Mouse (Mus musculus) CH12.LX (cell line): ENCODE data around the gene Cytl1. TPM values are rescaled to one million over a fixed set of nuclear protein-coding genes. Genes with fewer than 3 reads are reported as not detected.

Experiments used
- DNase-seq: peaks from one replicate; pipeline ENCODE4 v3.0.0-alpha.2; 2013; ENCODE audit errors: extremely low read depth
- H3K27ac ChIP-seq: 2 replicates; pipeline ENCODE4 v1.5.1; 2012; ENCODE audit warnings: low read depth, mild to moderate bottlenecking, control low read depth, moderate library complexity; ENCODE audit not compliant: insufficient read depth
- H3K27me3 ChIP-seq: replicated peaks from 2 replicates; pipeline ENCODE3; 2012; ENCODE audit warnings: inconsistent platforms
- H3K36me3 ChIP-seq, 2 experiments: replicated peaks in 1 of 2; 2 replicates each; pipeline versions ENCODE3 to v1.6.1; 2012; ENCODE audit warnings: inconsistent platforms in 1 of 2, low read length in 1 of 2, mild to moderate bottlenecking in 1 of 2, mixed read lengths in 1 of 2, moderate library complexity in 1 of 2; ENCODE audit not compliant: control insufficient read depth in 1 of 2, insufficient read depth in 1 of 2
- H3K4me1 ChIP-seq, 2 experiments: 2 replicates each; pipeline ENCODE4 v1.6.1; 2012; ENCODE audit warnings: inconsistent platforms in 1 of 2, moderate library complexity in 1 of 2; ENCODE audit not compliant: insufficient read depth in 2 of 2, control insufficient read depth in 1 of 2
- H3K4me2 ChIP-seq: 2 replicates; pipeline ENCODE4 v1.6.1; 2012; ENCODE audit warnings: low read depth, mild to moderate bottlenecking, control low read depth; ENCODE audit not compliant: poor library complexity, insufficient read depth, severe bottlenecking
- H3K4me3 ChIP-seq, 3 experiments: fragments of 150-350 bp in 1 of 3; sonication (generic) in 1 of 3; replicated peaks in 1 of 3; 2 replicates each; pipeline versions ENCODE3 to v1.5.1; 2011 to 2012; ENCODE audit warnings: low read depth in 2 of 3, low read length in 2 of 3, mild to moderate bottlenecking in 2 of 3, moderate library complexity in 2 of 3, control low read depth in 1 of 3, improper control_type of control experiment in 1 of 3, inconsistent platforms in 1 of 3, mixed read lengths in 1 of 3; ENCODE audit not compliant: poor library complexity in 1 of 3
- H3K79me2 ChIP-seq: replicated peaks from 2 replicates; pipeline ENCODE4 v1.6.1; 2012; ENCODE audit warnings: mild to moderate bottlenecking, moderate library complexity; ENCODE audit not compliant: control insufficient read depth, poor library complexity, insufficient read depth, severe bottlenecking; ENCODE audit errors: extremely low read depth
- H3K9ac ChIP-seq: 2 replicates; pipeline ENCODE4 v1.6.1; 2012; ENCODE audit warnings: low read depth, mild to moderate bottlenecking, control low read depth, moderate library complexity; ENCODE audit not compliant: insufficient read depth
- H3K9me3 ChIP-seq: replicated peaks from 2 replicates; pipeline ENCODE3; 2012; ENCODE audit warnings: low read length, inconsistent platforms, mixed read lengths
- BHLHE40 ChIP-seq: IDR thresholded peaks from 2 replicates; pipeline ENCODE4 v1.6.1; 2011; ENCODE audit warnings: mild to moderate bottlenecking, low read depth, low read length, improper control_type of control experiment
- CHD1 ChIP-seq: IDR thresholded peaks from 2 replicates; pipeline ENCODE4 v1.6.1; 2012; ENCODE audit warnings: low read depth, low read length, improper control_type of control experiment, inconsistent platforms
- CTCF ChIP-seq, 2 experiments: IDR thresholded peaks in 1 of 2; conservative IDR thresholded peaks in 1 of 2; 2 replicates each; pipeline ENCODE4 v1.5.1; 2011 to 2012; ENCODE audit warnings: low read depth in 2 of 2, low read length in 2 of 2, improper control_type of control experiment in 1 of 2, inconsistent platforms in 1 of 2, mild to moderate bottlenecking in 1 of 2, moderate library complexity in 1 of 2
- E2F4 ChIP-seq: IDR thresholded peaks from 2 replicates; pipeline ENCODE4 v1.6.1; 2011; ENCODE audit warnings: low read depth, low read length, improper control_type of control experiment; ENCODE audit not compliant: insufficient replicate concordance
- ELF1 ChIP-seq: IDR thresholded peaks from 2 replicates; pipeline ENCODE4 v1.6.1; 2014; ENCODE audit warnings: low read depth, mild to moderate bottlenecking, inconsistent platforms, low read length, improper control_type of control experiment
- EP300 ChIP-seq: IDR thresholded peaks from 2 replicates; pipeline ENCODE4 v1.6.1; 2011; ENCODE audit warnings: low read length, improper control_type of control experiment
- ETS1 ChIP-seq: conservative IDR thresholded peaks from 2 replicates; pipeline ENCODE4 v1.6.1; 2012; ENCODE audit warnings: low read depth, mild to moderate bottlenecking, inconsistent platforms, low read length, improper control_type of control experiment, moderate library complexity
- HCFC1 ChIP-seq: IDR thresholded peaks from 2 replicates; pipeline ENCODE4 v1.6.1; 2012; ENCODE audit warnings: low read depth, mild to moderate bottlenecking, inconsistent platforms, low read length, improper control_type of control experiment
- JUN ChIP-seq: IDR thresholded peaks from 2 replicates; pipeline ENCODE4 v1.6.1; 2011; ENCODE audit warnings: low read depth, mild to moderate bottlenecking, low read length, improper control_type of control experiment, moderate library complexity; ENCODE audit not compliant: insufficient read depth
- JUND ChIP-seq: conservative IDR thresholded peaks from 2 replicates; pipeline ENCODE4 v1.6.1; 2011; ENCODE audit warnings: low read depth, low read length, improper control_type of control experiment
- MAFK ChIP-seq: IDR thresholded peaks from 2 replicates; pipeline ENCODE4 v1.6.1; 2011; ENCODE audit warnings: low read length, improper control_type of control experiment; ENCODE audit not compliant: insufficient replicate concordance
- MAX ChIP-seq: IDR thresholded peaks from 2 replicates; pipeline ENCODE4 v1.6.1; 2011; ENCODE audit warnings: low read length, improper control_type of control experiment
- MAZ ChIP-seq: IDR thresholded peaks from 2 replicates; pipeline ENCODE4 v1.6.1; 2012; ENCODE audit warnings: low read depth, mild to moderate bottlenecking, inconsistent platforms, low read length, improper control_type of control experiment, moderate library complexity
- MXI1 ChIP-seq: IDR thresholded peaks from 2 replicates; pipeline ENCODE4 v1.6.1; 2011; ENCODE audit warnings: mild to moderate bottlenecking, low read depth, low read length, improper control_type of control experiment
- NELFE ChIP-seq: IDR thresholded peaks from 2 replicates; pipeline ENCODE4 v1.6.1; 2011; ENCODE audit warnings: low read depth, low read length, improper control_type of control experiment
- NRF1 ChIP-seq: IDR thresholded peaks from 2 replicates; pipeline ENCODE4 v1.6.1; 2014; ENCODE audit warnings: low read depth, mild to moderate bottlenecking, inconsistent platforms, low read length, improper control_type of control experiment, moderate library complexity
- PAX5 ChIP-seq: IDR thresholded peaks from 2 replicates; pipeline ENCODE4 v1.6.1; 2012; ENCODE audit warnings: low read length, inconsistent platforms, mixed read lengths
- POLR2AphosphoS2 ChIP-seq: IDR thresholded peaks from 2 replicates; pipeline ENCODE4 v1.6.1; 2011; ENCODE audit warnings: low read depth, low read length, improper control_type of control experiment
- RAD21 ChIP-seq: IDR thresholded peaks from 2 replicates; pipeline ENCODE4 v1.6.1; 2011; ENCODE audit warnings: low read depth, mild to moderate bottlenecking, low read length, improper control_type of control experiment, moderate library complexity
- RCOR1 ChIP-seq: conservative IDR thresholded peaks from 2 replicates; pipeline ENCODE4 v1.6.1; 2012; ENCODE audit warnings: low read depth, mild to moderate bottlenecking, inconsistent platforms, low read length, improper control_type of control experiment
- TBP ChIP-seq: conservative IDR thresholded peaks from 2 replicates; pipeline ENCODE4 v1.6.1; 2011; ENCODE audit warnings: low read depth, low read length, improper control_type of control experiment
- TCF12 ChIP-seq: IDR thresholded peaks from 2 replicates; pipeline ENCODE4 v1.6.1; 2014; ENCODE audit warnings: low read depth, mild to moderate bottlenecking, inconsistent platforms, low read length, improper control_type of control experiment
- UBTF ChIP-seq: IDR thresholded peaks from 2 replicates; pipeline ENCODE4 v1.6.1; 2012; ENCODE audit warnings: low read depth, mild to moderate bottlenecking, inconsistent platforms, low read length, improper control_type of control experiment, moderate library complexity
- USF2 ChIP-seq: conservative IDR thresholded peaks from 2 replicates; pipeline ENCODE4 v1.6.1; 2011; ENCODE audit warnings: low read depth, low read length, improper control_type of control experiment
- ZMIZ1 ChIP-seq: IDR thresholded peaks from 2 replicates; pipeline ENCODE4 v1.6.1; 2012; ENCODE audit warnings: low read depth, mild to moderate bottlenecking, inconsistent platforms, low read length, improper control_type of control experiment
- ZNF384 ChIP-seq: IDR thresholded peaks from 2 replicates; pipeline ENCODE4 v1.6.1; 2012; ENCODE audit warnings: low read depth, low read length, improper control_type of control experiment, inconsistent platforms
- dilution Hi-C: fragments of 300-500 bp; cut with MboI; formaldehyde crosslinking; loops from 2 replicates; pipeline ENCODE4 v1.14.3; 2020; ENCODE audit warnings: low sequenced_read_pairs; ENCODE audit not compliant: extremely low pct_unique_long_range_greater_than_20kb, extremely low pct_ligation_motif_present
- in situ Hi-C: fragments of 300-500 bp; cut with MboI; formaldehyde crosslinking; loops from 3 replicates; pipeline ENCODE4 v1.14.3; 2019; ENCODE audit warnings: low sequenced_read_pairs, low pct_ligation_motif_present, low pct_unique_long_range_greater_than_20kb, mixed read lengths
- polyA plus RNA-seq: library from polyadenylated mRNA; unstranded; fragments of >175 nt; gene quantifications from 2 replicates; pipeline ENCODE4 v1.2.1, GENCODE M21; 2012; ENCODE audit warnings: low read depth; ENCODE audit not compliant: insufficient read length
- total RNA-seq, 2 experiments: library from RNA; depleted of rRNA; stranded (reverse); fragments of 300-350 nt in 1 of 2; fragments of >200 nt in 1 of 2; gene quantifications; 2 replicates each; pipeline ENCODE4 v1.2.3; 2012 to 2014

Gene Cytl1
- total and polyA plus RNA-seq, 3 experiments: not detected

DNA sequence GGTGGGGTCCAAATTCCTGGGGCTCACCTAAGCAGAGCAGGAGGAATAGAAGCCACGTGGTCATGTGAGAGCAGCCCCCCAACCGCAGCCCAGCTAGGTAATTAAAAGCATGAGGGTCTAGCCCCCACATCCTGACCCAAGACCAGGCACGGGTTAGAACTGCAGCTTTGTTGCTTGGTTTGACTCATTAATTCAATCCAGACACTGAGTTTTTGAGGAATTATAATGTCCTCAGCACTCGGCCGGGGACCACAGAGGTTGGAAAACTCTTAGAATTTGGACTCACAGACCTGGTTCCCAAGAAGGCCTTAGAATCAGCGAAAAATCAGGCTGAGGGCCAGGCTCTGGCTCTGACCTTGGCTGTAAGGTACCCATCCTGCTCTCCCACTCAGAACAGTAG, 35.6 kb downstream of the Cytl1 start:
- Histone ChIP-seq H3K27me3 (peaks cover 57% of the 10 kb centered on the region), H3K9me3 (peaks cover 16% of the 10 kb centered on the region), H3K4me1 (peaks cover 0 to 7% of the 10 kb centered on the region in 2 experiments; a peak in 2 of 4 replicates), H3K36me3 (no peaks in the 10 kb centered on the region), H3K9ac (no peak overlapping the region), H3K4me2 (no peak overlapping the region), H3K79me2 (no peaks in the 10 kb centered on the region), H3K4me3 (no peak overlapping the region), H3K27ac (no peak overlapping the region)
- dilution Hi-C loops: no loop called here
- no peak for DNase-seq
- in situ Hi-C loops: no loop called here
- TF ChIP-seq NELFE (no peak), JUND (no peak), EP300 (no peak), MAFK (no peak), TCF12 (no peak), HCFC1 (no peak), NRF1 (no peak), RAD21 (no peak), BHLHE40 (no peak), POLR2AphosphoS2 (no peak), ZNF384 (no peak), MAZ (no peak), USF2 (no peak), PAX5 (no peak)

DNA sequence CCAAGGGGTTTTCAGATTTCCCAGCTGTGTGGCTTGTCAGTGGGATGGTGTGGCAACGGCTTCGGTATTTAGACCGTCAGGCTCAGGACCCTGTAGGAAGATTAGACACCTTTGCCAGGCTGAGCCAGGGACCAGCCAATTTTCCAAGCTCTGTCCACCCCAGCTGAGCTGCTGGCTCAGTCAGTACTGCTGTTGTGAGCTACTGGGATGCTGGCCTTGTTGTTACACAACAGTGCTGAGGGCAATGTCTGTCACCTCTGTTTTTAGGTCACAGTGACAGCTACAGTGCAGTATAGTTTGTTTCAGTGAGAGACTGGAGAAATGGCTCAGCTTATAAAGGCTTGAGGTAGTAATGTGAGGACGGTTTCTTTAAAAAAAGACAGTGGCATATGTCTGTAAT, 38.7 kb downstream of the Cytl1 start:
- no peak for TF ChIP-seq CTCF (conservative IDR thresholded peaks at IDR 0.05 in 1 of 2, IDR thresholded peaks at IDR 0.05 in 1 of 2; ENCODE audit: low read depth in 2 of 2, low read length in 2 of 2)
- no peak for TF ChIP-seq ZMIZ1
- TF ChIP-seq RAD21: no peak
- no peak for TF ChIP-seq MXI1
- no peak for TF ChIP-seq MAFK
- no peak for TF ChIP-seq E2F4
- TF ChIP-seq JUN: no peak
- no peak for TF ChIP-seq TBP
- TF ChIP-seq UBTF: no peak
- TF ChIP-seq HCFC1: no peak
- TF ChIP-seq RCOR1: no peak
- no peak for TF ChIP-seq PAX5
- no peak for TF ChIP-seq ZNF384
- TF ChIP-seq CHD1: no peak
- TF ChIP-seq EP300: no peak
- no peak for TF ChIP-seq ELF1
- no peak for TF ChIP-seq MAX
- TF ChIP-seq ETS1: no peak
- Histone ChIP-seq H3K79me2 (no peaks in the 10 kb centered on the region), H3K27ac (no peak overlapping the region), H3K36me3 (no peaks in the 10 kb centered on the region), H3K9ac (no peak overlapping the region), H3K4me1 (peaks cover 0 to 6% of the 10 kb centered on the region in 2 experiments; a peak in 2 of 4 replicates), H3K27me3 (peaks cover 50% of the 10 kb centered on the region), H3K4me2 (no peak overlapping the region), H3K4me3 (no peak overlapping the region), H3K9me3 (peaks cover 16% of the 10 kb centered on the region)
- no peak for DNase-seq
- in situ Hi-C loops (no loop called here), dilution Hi-C loops (no loop called here)
